Mouse (Mus musculus): Measurements from ENCODE around the gene Cyp4f13. TPM values are rescaled to one million over a fixed set of nuclear protein-coding genes. Genes with fewer than 3 reads are reported as not detected.

Cyp4f13 gene
- polyA plus RNA-seq, 1 experiment from 2014 or later: 9.6 TPM

DNA sequence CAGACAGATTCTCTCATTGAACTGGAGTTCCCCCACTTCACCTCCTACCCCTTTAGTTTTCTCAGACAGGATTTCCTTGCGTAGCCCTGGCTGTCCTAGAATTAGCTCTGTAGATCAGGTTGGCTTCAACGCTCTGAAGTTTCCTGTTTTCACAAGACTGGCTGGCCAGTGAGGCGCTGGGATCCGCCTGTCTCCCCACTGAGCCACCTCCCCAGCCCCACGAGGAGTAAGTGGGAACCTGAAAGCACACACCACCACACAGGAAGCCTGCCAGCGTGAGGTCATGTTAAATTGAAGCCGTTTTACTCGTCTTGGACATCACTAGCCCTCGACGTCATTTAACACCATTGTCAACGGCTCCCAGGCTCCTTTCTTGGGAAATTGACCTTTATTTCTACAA, 3.8 kb upstream of the Cyp4f13 start:
- ATAC-seq (ENCODE audit: low read depth): no peak

DNA sequence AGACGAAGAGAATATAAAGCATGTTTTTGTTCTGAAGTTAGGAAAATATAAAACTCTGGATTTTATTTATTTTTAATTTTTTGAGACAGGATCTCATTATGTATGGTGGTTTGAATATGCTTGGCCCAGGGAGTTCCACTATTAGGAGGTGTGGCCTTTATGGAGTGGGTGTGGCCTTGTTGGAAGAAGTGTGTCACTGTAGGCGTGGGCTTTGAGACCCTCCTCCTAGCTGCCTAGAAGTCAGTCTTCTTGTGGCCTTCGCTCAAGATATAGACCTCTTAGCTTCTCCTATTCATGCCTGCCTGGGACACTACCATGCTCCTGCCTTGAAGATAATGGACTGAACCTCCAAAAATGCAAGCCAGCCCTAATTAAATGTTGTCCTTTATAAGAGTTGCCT, 2.9 kb upstream of the Cyp4f13 start:
- H3K4me3 ChIP-seq (ENCODE audit: low read depth, low read length): no peak overlapping the region
- WGBS (ENCODE audit: insufficient replicate concordance): 69% methylated on average over 3 of the region's 3 CpGs
- H3K4me2 ChIP-seq (ENCODE audit: low read depth, low read length): no peak overlapping the region
- no peak for ATAC-seq (ENCODE audit: low read depth)
- no peak overlapping the region for H3K27ac ChIP-seq (ENCODE audit: low read length)
- H3K9me3 ChIP-seq (replicated peaks; ENCODE audit: control insufficient read depth, low read length): no peaks in the 10 kb centered on the region
- H3K4me1 ChIP-seq (ENCODE audit: control insufficient read depth, low read depth, low read length): peaks cover 12% of the 10 kb centered on the region
- no peak overlapping the region for H3K9ac ChIP-seq (ENCODE audit: low read depth, low read length)
- H3K36me3 ChIP-seq (ENCODE audit: control insufficient read depth, insufficient read depth): no peaks in the 10 kb centered on the region
- no peaks in the 10 kb centered on the region for H3K27me3 ChIP-seq (ENCODE audit: control insufficient read depth, insufficient read depth, low read depth, low read length)

More for the DNA sequence above, 3.8 kb upstream of the Cyp4f13 start:
- Histone ChIP-seq H3K27ac (ENCODE audit: low read length) (no peak overlapping the region), H3K4me2 (ENCODE audit: low read depth, low read length) (no peak overlapping the region), H3K27me3 (ENCODE audit: control insufficient read depth, insufficient read depth, low read depth, low read length) (no peaks in the 10 kb centered on the region), H3K4me3 (ENCODE audit: low read depth, low read length) (no peak overlapping the region), H3K4me1 (ENCODE audit: control insufficient read depth, low read depth, low read length) (peaks cover 12% of the 10 kb centered on the region), H3K9ac (ENCODE audit: low read depth, low read length) (no peak overlapping the region), H3K9me3 (replicated peaks; ENCODE audit: control insufficient read depth, low read length) (no peaks in the 10 kb centered on the region), H3K36me3 (ENCODE audit: control insufficient read depth, insufficient read depth) (no peaks in the 10 kb centered on the region)
- WGBS (ENCODE audit: insufficient replicate concordance): 50% methylated on average over 11 of the region's 11 CpGs

DNA sequence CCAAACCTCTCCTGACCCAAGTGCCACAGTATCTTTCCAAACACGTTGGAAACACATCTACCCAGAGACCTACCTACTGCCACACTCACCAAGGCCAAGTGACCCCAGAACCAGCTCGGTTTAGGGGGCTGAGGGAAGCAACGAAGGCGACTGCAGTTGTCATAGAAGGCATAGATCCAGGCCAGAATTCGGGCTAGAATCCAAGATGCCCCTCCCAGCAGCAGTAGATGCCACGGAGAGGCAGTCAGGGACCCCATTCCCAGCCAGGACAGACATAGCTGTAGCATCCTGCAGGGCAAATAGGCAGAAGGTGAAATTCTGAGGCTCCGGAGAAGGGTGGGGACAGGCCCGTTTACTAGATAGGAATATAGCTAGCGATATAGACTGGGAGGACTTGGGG, 486 bp downstream of the Cyp4f13 start:
- Histone ChIP-seq H3K9me3 (replicated peaks; ENCODE audit: control insufficient read depth, low read length) (no peaks in the 10 kb centered on the region), H3K4me2 (ENCODE audit: low read depth, low read length) (peak overlapping the region; percentile 60), H3K4me1 (ENCODE audit: control insufficient read depth, low read depth, low read length) (peaks cover 12% of the 10 kb centered on the region), H3K4me3 (ENCODE audit: low read depth, low read length) (peak overlapping the region; percentile 62), H3K27ac (ENCODE audit: low read length) (peak overlapping the region; percentile 52; the same call in 1 of the 2 replicates), H3K9ac (ENCODE audit: low read depth, low read length) (peak overlapping the region; percentile 51), H3K27me3 (ENCODE audit: control insufficient read depth, insufficient read depth, low read depth, low read length) (no peaks in the 10 kb centered on the region), H3K36me3 (ENCODE audit: control insufficient read depth, insufficient read depth) (no peaks in the 10 kb centered on the region)
- WGBS (ENCODE audit: insufficient replicate concordance): 30% methylated on average over 9 of the region's 9 CpGs
- ATAC-seq (ENCODE audit: low read depth): no peak; the same call in 1 of the 2 replicates

DNA sequence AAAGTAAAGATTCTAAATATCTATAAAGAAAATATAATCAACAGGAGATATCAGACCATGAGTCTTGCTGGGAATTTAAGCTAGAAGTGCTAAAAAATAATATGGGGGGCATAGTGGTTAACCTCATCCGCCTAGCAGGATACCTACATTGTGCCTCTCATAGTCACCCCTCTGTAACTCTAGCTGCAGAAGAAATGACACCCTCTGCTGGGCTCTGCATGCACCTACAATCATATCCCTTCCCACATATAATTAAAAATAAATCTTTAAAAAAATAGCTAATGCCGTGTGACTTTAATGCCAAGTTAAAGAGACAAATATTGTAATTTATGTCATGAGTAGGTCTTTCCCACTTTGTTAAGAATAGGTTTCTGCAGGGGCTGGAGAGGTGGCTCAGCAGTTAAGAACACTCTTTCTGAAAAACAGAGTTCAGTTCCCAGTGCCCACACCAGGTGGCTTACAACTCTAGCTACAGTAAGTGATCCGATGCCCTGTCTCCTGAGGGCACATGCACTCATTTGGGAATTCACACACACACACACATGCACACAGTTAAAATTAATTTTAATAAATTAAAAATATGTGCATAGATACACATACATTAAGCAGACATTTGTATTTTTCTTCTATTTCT, 2.7 kb downstream of the Cyp4f13 start:
- WGBS (ENCODE audit: insufficient replicate concordance): 45% methylated on average over 3 of the region's 3 CpGs
- no peaks in the 10 kb centered on the region for H3K27me3 ChIP-seq (ENCODE audit: control insufficient read depth, insufficient read depth, low read depth, low read length)
- H3K9ac ChIP-seq (ENCODE audit: low read depth, low read length): no peak overlapping the region
- H3K9me3 ChIP-seq (replicated peaks; ENCODE audit: control insufficient read depth, low read length): no peaks in the 10 kb centered on the region
- H3K4me2 ChIP-seq (ENCODE audit: low read depth, low read length): no peak overlapping the region
- H3K4me3 ChIP-seq (ENCODE audit: low read depth, low read length): no peak overlapping the region
- no peak for ATAC-seq (ENCODE audit: low read depth)
- H3K36me3 ChIP-seq (ENCODE audit: control insufficient read depth, insufficient read depth): no peaks in the 10 kb centered on the region
- peaks cover 12% of the 10 kb centered on the region for H3K4me1 ChIP-seq (ENCODE audit: control insufficient read depth, low read depth, low read length)
- H3K27ac ChIP-seq (ENCODE audit: low read length): no peak overlapping the region

DNA sequence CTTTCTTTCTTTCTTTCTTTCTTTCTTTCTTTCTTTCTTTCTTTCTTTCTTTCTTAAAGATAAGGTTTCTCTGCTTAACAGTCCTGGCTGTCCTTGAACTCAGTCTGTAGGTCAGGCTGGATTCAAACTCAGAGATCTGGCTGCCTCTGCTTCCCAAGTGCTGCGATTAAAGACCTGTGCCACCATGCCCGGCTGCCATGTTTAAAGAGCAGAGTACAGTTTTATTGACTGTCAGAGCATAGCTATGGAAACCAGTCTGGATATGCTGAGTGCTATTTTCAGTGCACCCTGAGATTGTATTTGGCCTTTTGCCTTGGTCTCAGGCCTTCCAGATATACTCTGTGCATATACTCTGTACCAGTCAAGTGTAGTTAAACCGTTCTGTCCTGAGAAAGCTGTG, 3.5 kb downstream of the Cyp4f13 start:
- Histone ChIP-seq H3K27me3 (ENCODE audit: control insufficient read depth, insufficient read depth, low read depth, low read length) (no peaks in the 10 kb centered on the region), H3K9me3 (replicated peaks; ENCODE audit: control insufficient read depth, low read length) (no peaks in the 10 kb centered on the region), H3K4me3 (ENCODE audit: low read depth, low read length) (no peak overlapping the region), H3K4me1 (ENCODE audit: control insufficient read depth, low read depth, low read length) (peaks cover 12% of the 10 kb centered on the region), H3K4me2 (ENCODE audit: low read depth, low read length) (no peak overlapping the region), H3K9ac (ENCODE audit: low read depth, low read length) (no peak overlapping the region), H3K27ac (ENCODE audit: low read length) (no peak overlapping the region), H3K36me3 (ENCODE audit: control insufficient read depth, insufficient read depth) (no peaks in the 10 kb centered on the region)
- WGBS (ENCODE audit: insufficient replicate concordance): 70% methylated on average over 3 of the region's 3 CpGs
- no peak for ATAC-seq (ENCODE audit: low read depth)

DNA sequence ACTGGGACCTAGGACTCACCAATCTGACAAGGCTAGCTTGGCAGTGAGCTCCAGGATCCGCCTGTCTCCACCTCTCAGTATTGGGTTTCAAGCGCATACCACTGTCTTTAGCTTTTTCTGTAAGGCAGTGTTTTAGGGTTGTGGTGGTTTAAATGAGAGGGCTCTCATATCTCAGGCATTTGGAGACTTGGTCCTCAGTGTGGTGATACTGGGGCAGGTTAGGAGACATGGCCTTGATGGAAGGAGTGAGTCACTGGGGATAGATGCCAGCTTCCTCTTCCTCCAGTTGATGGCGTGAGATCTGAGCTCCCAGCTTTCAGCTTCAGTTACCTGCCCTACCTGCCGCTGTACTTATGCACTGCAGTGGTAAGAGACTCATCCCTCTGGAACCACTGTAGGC, 7.4 kb downstream of the Cyp4f13 start:
- no peak for ATAC-seq (ENCODE audit: low read depth)
- H3K9ac ChIP-seq (ENCODE audit: low read depth, low read length): no peak overlapping the region
- 70% methylated on average over 4 of the region's 4 CpGs for WGBS (ENCODE audit: insufficient replicate concordance)

DNA sequence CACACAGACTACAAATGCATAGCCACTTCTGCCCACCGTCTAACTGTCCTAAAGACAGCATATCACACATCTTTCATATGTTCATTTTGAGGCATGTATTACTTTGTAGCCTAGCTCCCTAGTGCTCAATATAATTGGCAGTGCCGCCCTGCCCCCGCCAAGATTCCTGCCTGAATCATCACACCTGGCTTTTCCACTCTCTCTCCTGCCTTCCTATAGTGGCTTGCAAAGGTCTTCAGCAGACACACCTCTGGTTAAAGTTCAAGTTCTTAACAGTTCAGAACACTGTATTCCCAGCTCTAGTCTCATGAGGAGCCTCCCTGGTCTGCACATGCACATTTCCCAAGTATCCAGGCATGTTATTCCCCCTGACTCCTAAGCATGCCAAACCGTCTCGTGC, 19.4 kb downstream of the Cyp4f13 start:
- no peaks in the 10 kb centered on the region for H3K9me3 ChIP-seq (replicated peaks; ENCODE audit: control insufficient read depth, low read length)
- no peaks in the 10 kb centered on the region for H3K27me3 ChIP-seq (ENCODE audit: control insufficient read depth, insufficient read depth, low read depth, low read length)
- no peak overlapping the region for H3K4me3 ChIP-seq (ENCODE audit: low read depth, low read length)
- H3K27ac ChIP-seq (ENCODE audit: low read length): no peak overlapping the region
- no peak for ATAC-seq (ENCODE audit: low read depth)
- 68% methylated on average over 5 of the region's 5 CpGs for WGBS (ENCODE audit: insufficient replicate concordance)
- H3K4me1 ChIP-seq (ENCODE audit: control insufficient read depth, low read depth, low read length): peaks cover 3% of the 10 kb centered on the region
- H3K36me3 ChIP-seq (ENCODE audit: control insufficient read depth, insufficient read depth): no peaks in the 10 kb centered on the region
- H3K4me2 ChIP-seq (ENCODE audit: low read depth, low read length): no peak overlapping the region
- no peak overlapping the region for H3K9ac ChIP-seq (ENCODE audit: low read depth, low read length)

More for the DNA sequence above, 7.4 kb downstream of the Cyp4f13 start:
- Histone ChIP-seq H3K4me3 (ENCODE audit: low read depth, low read length) (no peak overlapping the region), H3K27ac (ENCODE audit: low read length) (no peak overlapping the region), H3K27me3 (ENCODE audit: control insufficient read depth, insufficient read depth, low read depth, low read length) (no peaks in the 10 kb centered on the region), H3K36me3 (ENCODE audit: control insufficient read depth, insufficient read depth) (no peaks in the 10 kb centered on the region), H3K4me2 (ENCODE audit: low read depth, low read length) (no peak overlapping the region), H3K4me1 (ENCODE audit: control insufficient read depth, low read depth, low read length) (no peaks in the 10 kb centered on the region), H3K9me3 (replicated peaks; ENCODE audit: control insufficient read depth, low read length) (no peaks in the 10 kb centered on the region)

DNA sequence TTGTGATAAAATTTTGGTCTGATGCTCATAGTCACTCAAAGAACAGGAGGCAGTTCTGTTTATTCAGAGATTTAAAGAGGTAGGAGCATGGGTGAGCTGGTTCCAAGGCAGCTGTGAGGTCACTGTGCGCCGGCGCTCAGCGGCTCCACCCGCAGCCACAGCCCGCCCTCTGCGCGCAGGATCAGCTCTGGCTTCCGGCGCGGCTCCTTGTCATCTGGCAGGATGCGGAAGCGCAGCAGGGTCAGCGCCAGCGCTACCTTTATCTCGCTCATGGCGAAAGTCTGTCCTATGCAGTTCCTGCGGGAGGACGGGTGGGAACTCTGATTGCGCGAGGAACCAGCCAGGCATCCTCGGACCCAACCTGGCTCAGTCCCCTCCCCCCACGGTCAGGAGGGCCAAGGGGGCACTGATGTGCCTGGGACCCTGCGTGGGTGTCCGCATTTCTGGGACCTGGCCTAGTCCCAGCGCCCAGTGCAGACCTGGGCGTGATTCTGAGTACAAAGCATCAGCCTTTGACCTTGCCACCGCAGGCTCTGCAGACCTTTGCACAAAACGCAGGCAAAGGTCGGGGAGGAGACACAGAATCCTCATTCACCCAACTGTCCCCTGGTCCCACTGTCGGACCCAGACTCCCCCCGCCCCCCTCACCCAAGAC, 22.4 kb downstream of the Cyp4f13 start:
- peak overlapping the region; percentile 54 for H3K4me3 ChIP-seq (ENCODE audit: low read depth, low read length)
- no peaks in the 10 kb centered on the region for H3K27me3 ChIP-seq (ENCODE audit: control insufficient read depth, insufficient read depth, low read depth, low read length)
- H3K4me1 ChIP-seq (ENCODE audit: control insufficient read depth, low read depth, low read length): peaks cover 3% of the 10 kb centered on the region
- H3K27ac ChIP-seq (ENCODE audit: low read length): peak overlapping the region; percentile 69
- ATAC-seq (ENCODE audit: low read depth): peak; percentile 85
- no peaks in the 10 kb centered on the region for H3K36me3 ChIP-seq (ENCODE audit: control insufficient read depth, insufficient read depth)
- 13% methylated on average over 32 of the region's 32 CpGs for WGBS (ENCODE audit: insufficient replicate concordance)
- no peaks in the 10 kb centered on the region for H3K9me3 ChIP-seq (replicated peaks; ENCODE audit: control insufficient read depth, low read length)
- H3K9ac ChIP-seq (ENCODE audit: low read depth, low read length): peak overlapping the region; percentile 47; the same call in 1 of the 2 replicates
- H3K4me2 ChIP-seq (ENCODE audit: low read depth, low read length): peak overlapping the region; percentile 67

DNA sequence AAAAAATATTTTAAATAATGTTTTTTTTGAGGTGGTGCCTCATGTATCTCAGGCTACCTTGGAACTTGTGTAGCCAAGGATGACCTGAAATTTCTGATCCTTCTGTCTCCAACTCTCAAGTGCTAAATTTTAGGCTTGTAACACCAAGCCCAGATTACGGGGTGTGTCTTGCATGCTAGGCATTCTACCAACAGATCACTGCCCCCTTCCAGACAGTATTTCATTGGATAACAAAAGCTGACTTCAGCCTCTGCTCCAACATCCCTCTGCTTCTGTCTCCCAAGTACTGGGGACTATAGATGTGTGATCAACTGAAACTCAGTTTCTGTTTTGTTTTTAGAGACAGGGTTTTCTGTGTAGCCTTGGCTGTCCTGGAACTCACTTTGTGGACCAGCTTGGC, 23.5 kb downstream of the Cyp4f13 start:
- peaks cover 3% of the 10 kb centered on the region for H3K4me1 ChIP-seq (ENCODE audit: control insufficient read depth, low read depth, low read length)
- H3K36me3 ChIP-seq (ENCODE audit: control insufficient read depth, insufficient read depth): no peaks in the 10 kb centered on the region
- no peak overlapping the region for H3K4me2 ChIP-seq (ENCODE audit: low read depth, low read length)
- no peaks in the 10 kb centered on the region for H3K27me3 ChIP-seq (ENCODE audit: control insufficient read depth, insufficient read depth, low read depth, low read length)
- WGBS (ENCODE audit: insufficient replicate concordance): 57% methylated on average over 1 of the region's 1 CpGs
- no peak for ATAC-seq (ENCODE audit: low read depth)
- H3K9me3 ChIP-seq (replicated peaks; ENCODE audit: control insufficient read depth, low read length): no peaks in the 10 kb centered on the region
- no peak overlapping the region for H3K4me3 ChIP-seq (ENCODE audit: low read depth, low read length)
- no peak overlapping the region for H3K9ac ChIP-seq (ENCODE audit: low read depth, low read length)
- H3K27ac ChIP-seq (ENCODE audit: low read length): no peak overlapping the region
